Mouse (Mus musculus): ENCODE measurements around the gene Ptpn18. TPM values are rescaled to one million over a fixed set of nuclear protein-coding genes. Genes with fewer than 3 reads are reported as not detected.

Gene Ptpn18
- polyA plus RNA-seq (2012; rRNA removed): 35.9 and 36.7 TPM in 2 replicates

DNA sequence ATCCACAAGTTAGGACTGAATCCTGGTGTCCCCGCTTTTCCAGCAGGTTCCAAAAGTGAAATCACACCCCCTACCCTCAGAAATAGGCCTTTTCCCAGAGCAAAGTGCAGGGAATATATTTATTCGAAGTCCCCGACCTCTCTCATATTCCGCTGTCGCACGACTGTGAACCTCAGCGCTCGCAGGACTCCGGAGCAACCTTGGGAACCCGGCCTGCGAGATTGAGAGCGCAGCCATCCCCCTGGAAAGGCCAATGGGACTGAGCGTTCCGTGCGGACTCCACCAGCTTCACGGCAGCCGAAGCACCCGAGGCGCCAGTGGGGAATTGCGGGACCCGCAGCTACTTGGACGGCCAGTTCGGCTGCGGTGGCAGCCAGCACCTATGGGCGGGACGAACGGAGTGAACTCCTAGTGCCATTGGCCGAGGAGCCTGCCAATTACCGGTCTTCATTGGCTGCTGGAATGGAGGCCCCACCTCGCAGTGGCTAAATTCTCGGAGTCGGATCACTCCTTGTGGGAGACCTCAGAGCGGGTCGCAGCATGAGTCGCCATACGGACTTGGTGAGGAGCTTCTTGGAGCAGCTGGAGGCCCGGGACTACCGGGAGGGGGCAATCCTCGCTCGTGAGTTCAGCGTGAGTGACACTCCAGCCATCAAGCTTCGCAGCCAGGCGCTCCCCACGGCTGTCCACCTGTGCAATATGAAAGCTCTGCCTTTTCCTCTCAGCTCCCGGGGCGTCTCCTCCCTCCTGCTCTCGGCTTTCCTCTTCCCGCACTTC lies at the start of gene Ptpn18:
Ptpn18 (plus strand) TSS at position 479 of the 777 bp plus-strand sequence.

DNA sequence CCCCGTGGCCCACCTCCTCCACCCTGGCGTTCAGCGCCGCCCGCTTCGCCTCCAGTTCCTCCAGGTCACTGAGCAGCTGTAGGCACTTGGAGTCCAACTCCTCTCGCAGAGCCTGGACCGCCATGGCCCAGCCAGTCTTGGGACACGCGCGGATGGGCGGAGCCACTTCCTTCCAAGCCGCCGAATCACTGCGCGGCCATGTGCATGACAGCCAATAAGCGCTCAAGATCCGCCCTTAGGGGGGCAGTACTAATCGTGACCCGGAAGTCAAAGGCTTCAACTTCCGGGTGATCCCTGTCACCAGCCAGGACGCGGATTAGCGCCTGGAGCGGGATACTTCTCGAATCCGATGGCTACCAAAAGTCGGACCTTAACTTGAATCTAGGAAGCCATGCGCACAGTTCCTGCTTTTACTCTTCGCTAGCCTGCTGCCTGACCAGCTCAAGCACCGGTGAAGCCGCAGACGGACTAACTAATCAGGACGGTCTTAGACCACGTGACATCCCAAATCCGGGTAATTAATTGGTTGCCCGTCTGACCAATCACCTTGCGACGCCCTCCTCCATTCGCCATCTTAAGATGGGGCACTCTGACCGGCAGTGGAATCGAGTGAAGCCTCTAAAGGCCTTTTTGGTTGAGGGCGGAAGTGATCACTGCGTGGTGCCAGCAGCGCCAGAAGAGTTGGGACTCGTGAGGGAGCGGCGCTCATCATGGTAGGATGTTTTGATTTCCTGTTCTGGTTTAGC lies 20.2 kb upstream of the Ptpn18 start, which contains the start of the genes Ccdc115 and Imp4:
Ccdc115 (minus strand) TSS at position 458 of the 746 bp plus-strand sequence.
Imp4 (plus strand) TSS at position 637 of the 746 bp plus-strand sequence.

Other genes starting within 250 kb of the Ptpn18 start
- gene Ccdc115, start 20.1 kb upstream of the Ptpn18 start, polyA plus RNA-seq (2012; rRNA removed): 20.4 and 21.4 TPM in 2 replicates
- gene Imp4, start 19.9 kb upstream of the Ptpn18 start, polyA plus RNA-seq (2012; rRNA removed): 19.1 and 22.2 TPM in 2 replicates
- 0.04 and 0.05 TPM in 2 replicates for gene Prss39, start 38.6 kb downstream of the Ptpn18 start, polyA plus RNA-seq (2012; rRNA removed)
- not detected in 2 replicates for gene Cfc1, start 75.9 kb downstream of the Ptpn18 start, polyA plus RNA-seq (2012; rRNA removed)
- not detected in 2 replicates for gene Prss40, start 101.2 kb downstream of the Ptpn18 start, polyA plus RNA-seq (2012; rRNA removed)
- not detected in 2 replicates for gene Amer3, start 119.9 kb downstream of the Ptpn18 start, polyA plus RNA-seq (2012; rRNA removed)

Data from liver, embryonic 18 days (tissue).